Mouse (Mus musculus) forebrain, embryonic 15.5 days (tissue): ENCODE measurements around the gene Zzef1. TPM values are rescaled to one million over a fixed set of nuclear protein-coding genes. Genes with fewer than 3 reads are reported as not detected.
A peak's percentile ranks its signal among the peaks of the same experiment; 100 is the strongest.
"Not testable (repeated sequence)": the region's sequence is repeated elsewhere in the genome, so short reads cannot be mapped to it uniquely, and the experiment has no call there.

ENCODE experiments used
- ATAC-seq: fragments of 200-750 bp; cut with Nextera tagmentation; replicated peaks from 2 replicates; pipeline ENCODE4 v1.8.0; 2017; ENCODE audit warnings: mild to moderate bottlenecking, moderate TSS enrichment, moderate library complexity
- H3K27ac ChIP-seq: fragments of 300-500 bp; sonication (generic); replicated peaks from 2 replicates; pipeline ENCODE4 v1.5.1; 2015; ENCODE audit warnings: mild to moderate bottlenecking, inconsistent platforms
- H3K27me3 ChIP-seq: fragments of 300-500 bp; sonication (generic); 2 replicates; pipeline ENCODE4 v1.6.1; 2015; ENCODE audit warnings: inconsistent platforms
- H3K36me3 ChIP-seq: fragments of 300-500 bp; sonication (generic); 2 replicates; pipeline ENCODE4 v1.6.1; 2015; ENCODE audit warnings: mild to moderate bottlenecking, inconsistent platforms
- H3K4me1 ChIP-seq: fragments of 300-500 bp; sonication (generic); 2 replicates; pipeline ENCODE4 v1.6.1; 2015; ENCODE audit warnings: inconsistent platforms
- H3K4me2 ChIP-seq: fragments of 300-500 bp; sonication (generic); replicated peaks from 2 replicates; pipeline ENCODE4 v1.6.1; 2015; ENCODE audit warnings: mild to moderate bottlenecking, inconsistent platforms
- H3K4me3 ChIP-seq: fragments of 300-500 bp; sonication (generic); 2 replicates; pipeline ENCODE4 v1.5.1; 2015; ENCODE audit warnings: mild to moderate bottlenecking, inconsistent platforms
- H3K9ac ChIP-seq: fragments of 300-500 bp; sonication (generic); replicated peaks from 2 replicates; pipeline ENCODE4 v1.6.1; 2015; ENCODE audit warnings: mild to moderate bottlenecking, inconsistent platforms
- H3K9me3 ChIP-seq: fragments of 300-500 bp; sonication (generic); 2 replicates; pipeline ENCODE4 v1.6.1; 2016; ENCODE audit warnings: inconsistent platforms
- WGBS: fragments of 180-500 bp; shearing (Covaris S2); methylation state at CpG from one replicate; pipeline ENCODE4 v1.1.7; 2015; ENCODE audit warnings: mixed read lengths; 5-methylcytosine and 5-hydroxymethylcytosine counted together
- polyA plus RNA-seq: library from polyadenylated mRNA; unstranded; fragments of >200 nt; fragmentation: Nextera tagmentation; extraction: Ambion mirVana; gene quantifications from 2 replicates; pipeline ENCODE4 v1.2.1, GENCODE M21; 2015

The Zzef1 gene
- polyA plus RNA-seq: 14.2 and 14.3 TPM in 2 replicates

DNA sequence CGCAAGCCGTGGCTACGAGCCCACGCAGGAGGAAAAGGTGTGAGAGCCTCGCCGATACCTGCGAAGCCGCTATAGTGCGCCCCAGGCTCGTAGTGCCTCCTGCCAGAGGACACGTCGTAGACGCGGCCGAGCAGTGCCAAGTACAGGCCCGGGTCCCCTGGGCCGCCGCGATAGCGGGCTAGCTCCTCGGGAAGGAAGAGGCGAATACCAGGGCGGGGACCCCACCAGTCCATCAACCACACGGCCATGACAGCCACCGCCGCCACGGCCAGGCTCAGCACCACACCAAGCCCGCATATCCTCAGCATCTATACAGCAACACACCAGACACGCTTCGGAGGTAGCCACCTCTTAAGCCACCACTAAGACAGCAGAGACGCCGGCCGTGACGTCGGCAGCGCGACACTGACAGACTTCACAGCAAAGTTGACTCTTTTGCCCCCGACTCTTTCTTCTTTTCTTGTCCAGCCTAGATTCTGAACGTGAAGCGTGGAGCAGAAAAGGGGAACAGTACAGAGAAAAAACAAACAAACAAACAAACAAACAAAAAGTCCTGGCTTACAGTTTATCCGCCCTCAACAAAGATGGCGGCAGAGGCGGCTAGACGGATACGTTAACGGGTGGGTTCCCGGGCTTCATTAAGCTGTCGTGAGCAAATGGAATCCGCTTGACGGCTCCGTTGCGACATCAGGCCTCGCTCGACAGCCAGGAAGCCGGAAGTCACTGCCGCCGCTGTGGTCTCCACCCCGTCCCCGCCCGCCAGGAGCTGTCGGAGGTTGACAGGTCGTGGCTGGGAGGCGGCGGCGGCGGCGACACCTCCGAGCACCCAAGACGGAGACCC is at the start of gene Zzef1, which contains the start of gene Cyb5d2:
TSS of gene Zzef1 (plus strand) at position 772 of the 841 bp plus-strand sequence.
TSS of gene Cyb5d2 (minus strand) at position 688 of the 841 bp plus-strand sequence.
- H3K27me3 ChIP-seq: no peaks in the 10 kb centered on the region
- under 1% methylated on average over 69 of the region's 69 CpGs for WGBS
- H3K27ac ChIP-seq: peak within 1 kb of the TSS; percentile 84
- ATAC-seq: peak; percentile 96
- peak within 1 kb of the TSS; percentile 84 for H3K4me2 ChIP-seq
- no peaks in the 10 kb centered on the region for H3K9me3 ChIP-seq
- H3K4me1 ChIP-seq: peaks cover 26% of the 10 kb centered on the region
- 0 out of 2 replicates have a peak, but pooled peaks cover 2% of the 10 kb centered on the region for H3K36me3 ChIP-seq
- H3K9ac ChIP-seq: peak within 1 kb of the TSS; percentile 82
- peak within 1 kb of the TSS; percentile 96 for H3K4me3 ChIP-seq

DNA sequence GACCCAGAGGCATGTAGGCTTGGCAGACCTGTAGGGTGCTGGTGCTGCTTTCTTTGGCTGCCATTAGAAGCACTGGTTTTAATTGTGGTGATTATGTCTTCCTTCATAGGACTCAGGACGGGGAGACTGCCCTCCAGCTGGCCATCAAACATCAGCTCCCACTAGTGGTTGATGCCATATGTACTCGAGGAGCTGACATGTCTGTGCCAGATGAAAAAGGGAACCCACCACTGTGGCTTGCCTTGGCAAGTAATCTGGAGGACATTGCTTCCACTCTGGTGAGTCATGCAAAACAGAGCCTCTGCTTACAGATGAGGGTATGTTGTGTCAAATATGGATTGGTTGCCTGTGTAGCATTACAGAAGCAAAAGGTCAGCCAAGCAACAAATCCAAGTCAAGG is 44.1 kb upstream of the Zzef1 start:
- ATAC-seq: no peak
- Histone ChIP-seq H3K4me2 (no peak overlapping the region), H3K4me3 (no peak overlapping the region), H3K9ac (no peak overlapping the region), H3K27me3 (no peaks in the 10 kb centered on the region), H3K27ac (no peak overlapping the region), H3K36me3 (peaks cover 95% of the 10 kb centered on the region), H3K9me3 (no peaks in the 10 kb centered on the region), H3K4me1 (no peaks in the 10 kb centered on the region)
- 52% methylated on average over 2 of the region's 2 CpGs for WGBS

DNA sequence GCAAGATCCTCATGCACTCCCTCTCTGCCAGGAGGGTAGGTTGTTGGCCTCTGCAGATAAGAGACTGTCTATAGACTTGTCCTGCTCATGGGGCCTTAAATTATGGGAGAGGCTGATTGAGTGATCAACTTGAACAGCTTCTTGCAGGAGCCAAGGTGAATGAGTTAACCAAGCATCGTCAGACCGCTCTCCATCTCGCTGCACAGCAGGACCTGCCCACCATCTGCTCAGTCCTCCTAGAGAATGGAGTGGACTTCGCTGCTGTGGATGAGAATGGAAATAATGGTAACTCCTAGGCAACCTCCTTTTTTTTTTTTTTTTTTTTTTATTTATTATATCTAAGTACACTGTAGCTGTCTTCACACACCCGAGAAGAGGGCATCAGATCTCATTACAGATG is 37.7 kb upstream of the Zzef1 start:
- ATAC-seq: no peak
- 94% methylated on average over 5 of the region's 5 CpGs for WGBS
- peaks cover 98% of the 10 kb centered on the region for H3K36me3 ChIP-seq

DNA sequence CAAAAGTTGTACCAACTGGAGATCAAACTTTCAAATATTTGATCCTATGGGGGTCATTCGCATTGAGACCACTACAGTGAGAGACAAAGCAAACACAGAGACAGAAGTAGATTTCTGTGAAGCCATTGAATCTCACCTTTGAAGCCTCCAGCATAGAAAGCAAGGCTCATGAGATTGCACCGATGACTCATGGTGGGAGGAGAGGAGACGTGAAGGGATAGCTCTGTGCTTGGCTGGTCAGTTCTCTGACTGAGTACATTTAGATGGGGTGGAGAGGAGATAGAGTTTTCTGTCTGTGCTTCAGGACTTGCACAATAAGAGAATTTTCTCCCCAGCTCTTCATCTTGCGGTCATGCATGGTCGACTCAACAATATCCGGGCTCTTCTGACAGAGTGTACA is 36.4 kb upstream of the Zzef1 start:
- ATAC-seq: no peak
- Histone ChIP-seq H3K4me2 (no peak overlapping the region), H3K36me3 (peaks cover 95% of the 10 kb centered on the region), H3K9me3 (no peaks in the 10 kb centered on the region), H3K9ac (no peak overlapping the region), H3K4me1 (no peaks in the 10 kb centered on the region), H3K4me3 (no peak overlapping the region), H3K27ac (no peak overlapping the region), H3K27me3 (no peaks in the 10 kb centered on the region)
- WGBS: 97% methylated on average over 6 of the region's 6 CpGs

More for the DNA sequence above, 37.7 kb upstream of the Zzef1 start:
- Histone ChIP-seq H3K4me3 (no peak overlapping the region), H3K9ac (no peak overlapping the region), H3K9me3 (no peaks in the 10 kb centered on the region), H3K27me3 (no peaks in the 10 kb centered on the region), H3K4me2 (no peak overlapping the region), H3K27ac (no peak overlapping the region), H3K4me1 (no peaks in the 10 kb centered on the region)

DNA sequence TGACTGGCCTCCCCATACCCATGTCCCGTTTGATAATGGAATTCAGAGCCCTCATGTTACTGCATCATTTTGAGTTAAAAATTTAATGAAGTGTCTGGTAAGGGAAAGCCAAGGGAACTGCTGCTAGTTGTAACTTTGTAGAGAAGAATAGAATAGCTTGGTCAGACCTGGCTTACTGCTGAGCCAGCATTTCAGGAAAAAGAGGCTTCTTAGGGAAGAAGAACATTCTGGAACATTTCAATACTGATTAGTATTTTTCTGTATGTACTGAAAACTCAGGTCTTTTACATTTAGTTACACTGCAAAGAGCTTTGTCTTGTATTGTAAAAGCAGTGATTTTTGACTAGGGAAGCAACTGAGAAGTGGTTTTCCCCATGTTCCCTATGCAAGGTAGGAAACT is 35.2 kb upstream of the Zzef1 start:
- Histone ChIP-seq H3K4me3 (no peak overlapping the region), H3K4me2 (no peak overlapping the region), H3K27me3 (no peaks in the 10 kb centered on the region), H3K9ac (no peak overlapping the region), H3K9me3 (no peaks in the 10 kb centered on the region), H3K4me1 (no peaks in the 10 kb centered on the region), H3K36me3 (peaks cover 85% of the 10 kb centered on the region), H3K27ac (no peak overlapping the region)
- WGBS: 91% methylated on average over 1 of the region's 1 CpGs
- no peak for ATAC-seq

DNA sequence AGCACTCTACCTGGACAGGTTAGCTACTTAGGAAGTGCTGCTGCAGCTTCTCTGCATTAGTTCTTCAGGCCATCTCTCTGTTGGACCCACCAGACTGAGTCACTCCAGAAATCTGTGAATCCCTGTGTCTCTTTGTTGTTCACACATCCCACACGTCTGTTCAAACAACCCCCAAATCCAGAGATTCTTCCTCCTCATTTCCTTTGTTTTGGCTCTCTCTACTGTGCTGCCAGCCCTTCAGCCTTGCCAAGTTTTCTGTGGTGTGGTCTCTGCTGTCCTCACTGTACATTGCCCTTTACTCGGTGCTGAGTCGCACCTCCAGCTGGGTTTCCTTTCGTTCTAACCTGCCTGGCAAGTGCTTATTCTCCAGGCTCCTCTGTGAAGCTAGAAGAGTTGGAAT is 31.8 kb upstream of the Zzef1 start:
- H3K27ac ChIP-seq: no peak overlapping the region
- H3K27me3 ChIP-seq: no peaks in the 10 kb centered on the region
- peaks cover 71% of the 10 kb centered on the region for H3K36me3 ChIP-seq
- WGBS: 81% methylated on average over 4 of the region's 4 CpGs
- H3K4me1 ChIP-seq: no peaks in the 10 kb centered on the region
- H3K4me3 ChIP-seq: no peak overlapping the region
- H3K4me2 ChIP-seq: no peak overlapping the region
- no peak overlapping the region for H3K9ac ChIP-seq
- H3K9me3 ChIP-seq: no peaks in the 10 kb centered on the region
- ATAC-seq: no peak

DNA sequence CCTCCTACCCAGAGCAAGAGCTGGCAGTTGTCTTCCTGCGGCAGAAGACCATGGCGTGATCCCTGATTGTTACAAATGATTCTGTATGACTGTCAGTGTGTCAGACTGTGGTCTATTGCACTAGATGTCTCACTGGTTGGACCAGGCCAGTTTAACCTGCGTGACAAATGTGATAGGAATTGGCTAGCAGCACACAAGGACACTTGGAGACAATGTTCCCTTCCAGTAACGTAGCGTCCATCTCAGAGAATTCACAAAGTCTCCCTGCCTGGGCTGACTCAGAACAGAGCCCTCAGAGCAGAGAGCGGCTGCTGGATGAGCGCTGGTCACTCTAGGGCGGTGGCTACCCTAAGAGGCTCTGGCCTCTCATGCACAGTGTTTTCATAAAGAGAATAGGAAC is 28.3 kb upstream of the Zzef1 start:
- H3K9me3 ChIP-seq: no peaks in the 10 kb centered on the region
- H3K36me3 ChIP-seq: peaks cover 43% of the 10 kb centered on the region
- WGBS: 95% methylated on average over 8 of the region's 8 CpGs

DNA sequence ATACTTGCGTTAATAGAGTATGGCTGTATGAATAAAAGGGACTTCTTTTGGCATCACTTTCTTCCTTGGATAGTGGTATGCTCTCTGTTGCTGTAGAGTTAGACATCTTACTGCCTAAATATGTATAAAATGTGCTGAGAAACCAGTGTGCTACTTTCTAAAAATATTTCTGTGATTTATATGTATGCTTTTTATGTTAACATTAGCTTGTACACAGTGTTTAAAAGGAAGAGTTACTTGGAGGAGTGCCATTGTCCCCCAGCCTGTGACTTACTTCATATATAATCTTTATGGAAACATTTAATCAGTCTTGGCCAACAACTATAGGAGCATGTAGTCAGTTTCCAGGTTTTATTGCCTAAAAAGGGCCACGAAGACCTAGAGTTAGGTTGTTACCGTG is 27.0 kb upstream of the Zzef1 start:
- Histone ChIP-seq H3K4me2 (no peak overlapping the region), H3K9me3 (no peaks in the 10 kb centered on the region), H3K4me1 (no peaks in the 10 kb centered on the region), H3K27ac (no peak overlapping the region), H3K9ac (no peak overlapping the region), H3K27me3 (no peaks in the 10 kb centered on the region), H3K4me3 (no peak overlapping the region), H3K36me3 (peaks cover 32% of the 10 kb centered on the region)
- 94% methylated on average over 3 of the region's 3 CpGs for WGBS
- no peak for ATAC-seq

More for the DNA sequence above, 28.3 kb upstream of the Zzef1 start:
- ATAC-seq: no peak
- Histone ChIP-seq H3K27ac (no peak overlapping the region), H3K9ac (no peak overlapping the region), H3K4me3 (no peak overlapping the region), H3K4me2 (no peak overlapping the region), H3K4me1 (no peaks in the 10 kb centered on the region), H3K27me3 (no peaks in the 10 kb centered on the region)

DNA sequence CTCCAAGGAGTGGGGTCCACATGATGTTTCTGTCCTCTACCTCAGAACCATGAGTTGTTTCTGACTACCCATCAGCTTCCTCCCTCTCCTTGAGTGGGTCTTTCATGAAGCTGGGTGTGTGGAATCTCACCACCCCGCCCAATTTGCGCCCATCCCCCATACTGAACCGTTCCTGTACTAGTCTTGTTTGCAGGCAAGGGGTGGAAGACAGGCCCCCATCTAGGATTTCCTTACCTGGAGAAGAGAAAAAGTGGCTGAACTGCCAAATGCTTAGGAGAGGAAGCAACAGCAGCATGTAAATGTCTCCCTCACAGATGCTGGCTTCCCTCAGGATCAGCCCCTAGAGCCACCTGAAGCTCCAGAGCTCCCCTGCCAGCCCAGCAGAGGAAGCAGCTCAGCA is 25.7 kb upstream of the Zzef1 start:
- Histone ChIP-seq H3K4me3 (no peak overlapping the region), H3K4me2 (no peak overlapping the region), H3K4me1 (no peaks in the 10 kb centered on the region), H3K9me3 (no peaks in the 10 kb centered on the region), H3K27me3 (no peaks in the 10 kb centered on the region), H3K27ac (no peak overlapping the region), H3K36me3 (peaks cover 25% of the 10 kb centered on the region), H3K9ac (no peak overlapping the region)
- ATAC-seq: no peak
- WGBS: 99% methylated on average over 3 of the region's 3 CpGs

DNA sequence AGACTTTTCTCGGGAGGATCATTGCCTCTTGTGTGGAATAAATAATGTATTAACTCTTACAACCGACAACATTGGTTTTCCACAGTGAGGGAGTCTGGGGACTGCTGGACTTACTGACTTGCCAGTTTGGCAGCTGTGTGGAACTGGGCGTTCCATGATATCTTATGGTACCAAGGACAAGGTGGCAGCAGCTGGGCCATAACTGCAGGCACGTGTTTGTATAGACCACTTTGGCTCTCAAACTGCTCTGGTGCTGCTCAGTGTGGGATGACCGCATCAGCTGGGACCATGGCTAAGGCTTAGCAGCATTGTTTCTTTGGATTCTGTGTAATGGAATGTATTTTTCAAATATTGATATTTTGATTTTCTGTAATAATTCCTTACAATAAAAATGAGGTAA is 25.2 kb upstream of the Zzef1 start:
- Histone ChIP-seq H3K4me3 (no peak overlapping the region), H3K27me3 (no peaks in the 10 kb centered on the region), H3K36me3 (peaks cover 25% of the 10 kb centered on the region), H3K4me1 (no peaks in the 10 kb centered on the region), H3K4me2 (no peak overlapping the region), H3K9me3 (no peaks in the 10 kb centered on the region), H3K9ac (no peak overlapping the region), H3K27ac (no peak overlapping the region)
- no peak for ATAC-seq
- WGBS: 93% methylated on average over 5 of the region's 5 CpGs

DNA sequence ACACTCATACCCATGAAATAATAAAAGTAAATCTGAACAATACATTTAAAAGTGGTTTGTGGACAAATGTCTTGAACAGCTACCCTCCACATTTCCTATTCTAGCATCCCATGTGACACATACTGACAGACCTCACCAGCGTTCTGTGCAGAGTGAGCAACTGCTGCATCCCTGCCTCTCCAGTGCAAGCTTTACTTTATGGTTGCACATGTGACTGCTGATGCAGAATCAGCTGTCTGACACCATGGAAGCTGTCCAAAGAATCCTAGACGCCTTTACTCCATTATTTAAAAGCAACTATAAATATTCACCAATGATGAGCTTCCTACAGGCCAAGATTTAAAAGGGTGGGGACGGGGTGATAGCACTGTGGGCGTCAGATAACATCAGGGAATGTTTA is 24.6 kb upstream of the Zzef1 start:
- Histone ChIP-seq H3K4me1 (no peaks in the 10 kb centered on the region), H3K4me2 (no peak overlapping the region), H3K9me3 (no peaks in the 10 kb centered on the region), H3K27ac (no peak overlapping the region), H3K4me3 (no peak overlapping the region), H3K36me3 (peaks cover 25% of the 10 kb centered on the region), H3K27me3 (no peaks in the 10 kb centered on the region), H3K9ac (no peak overlapping the region)
- no peak for ATAC-seq
- 76% methylated on average over 4 of the region's 4 CpGs for WGBS

DNA sequence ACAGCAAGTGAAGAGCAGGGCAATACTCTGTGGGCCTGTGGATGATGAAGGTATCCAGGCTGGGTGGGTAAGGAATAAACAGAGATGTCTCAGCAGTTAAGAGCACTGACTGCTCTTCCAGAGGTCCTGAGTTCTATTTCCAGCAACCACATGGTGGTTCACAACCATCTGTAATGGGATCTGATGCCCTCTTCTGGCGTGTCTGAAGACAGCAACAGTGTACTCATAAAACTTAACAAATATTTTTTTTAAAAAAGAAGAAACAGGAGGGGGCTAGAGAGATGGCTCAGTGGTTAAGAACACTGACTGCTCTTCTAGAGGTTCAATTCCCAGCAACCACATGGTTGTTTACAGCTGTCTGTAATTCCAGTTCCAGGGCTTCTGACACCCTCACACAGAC is 23.4 kb upstream of the Zzef1 start:
- WGBS: 16% methylated on average over 1 of the region's 1 CpGs
- H3K4me3 ChIP-seq, H3K4me1 ChIP-seq, ATAC-seq, H3K9me3 ChIP-seq, H3K27ac ChIP-seq, H3K9ac ChIP-seq, H3K27me3 ChIP-seq, H3K4me2 ChIP-seq: not testable (repeated sequence)
- peaks cover 19% of the 10 kb centered on the region for H3K36me3 ChIP-seq

DNA sequence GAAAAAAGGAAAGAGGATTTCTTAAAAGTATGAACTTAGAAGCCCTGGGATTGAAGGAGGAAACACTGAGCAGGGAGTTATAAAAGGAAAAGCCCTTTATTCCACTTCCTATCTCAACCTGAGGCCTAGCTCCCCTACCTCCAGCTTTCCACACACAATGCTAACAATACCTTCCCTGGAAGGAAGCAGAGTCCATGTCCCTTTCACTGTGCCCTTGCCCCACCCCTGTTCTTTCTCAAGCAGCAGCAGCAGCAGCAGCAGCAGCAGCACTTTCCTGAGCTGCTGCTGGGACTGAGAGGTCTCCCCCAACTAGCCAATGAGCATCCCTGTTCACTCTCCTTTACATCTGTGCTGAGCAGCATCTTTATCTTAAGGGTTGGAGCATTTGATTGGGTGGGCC is 17.1 kb upstream of the Zzef1 start:
- Histone ChIP-seq H3K27ac (no peak overlapping the region), H3K27me3 (no peaks in the 10 kb centered on the region), H3K9ac (no peak overlapping the region), H3K4me3 (no peak overlapping the region), H3K4me1 (no peaks in the 10 kb centered on the region), H3K36me3 (no peaks in the 10 kb centered on the region), H3K9me3 (no peaks in the 10 kb centered on the region), H3K4me2 (no peak overlapping the region)
- ATAC-seq: no peak
